Mouse (Mus musculus) myocyte (in vitro differentiated cells): ENCODE measurements around the gene Trpm4.

Source experiments
- MAX ChIP-seq: IDR thresholded peaks from one replicate; pipeline ENCODE4 v1.6.1; 2011; ENCODE audit warnings: low read depth, mild to moderate bottlenecking, control low read depth
- MYOG ChIP-seq, 3 experiments: IDR thresholded peaks; one replicate each; pipeline ENCODE4 v1.6.1; 2011; ENCODE audit warnings: control low read depth in 2 of 3, low read depth in 2 of 3, mild to moderate bottlenecking in 2 of 3; ENCODE audit not compliant: insufficient read length in 2 of 3, control insufficient read depth in 1 of 3, insufficient read depth in 1 of 3
- POLR2A ChIP-seq: IDR thresholded peaks from one replicate; pipeline ENCODE4 v1.6.1; 2011; ENCODE audit warnings: low read depth, mild to moderate bottlenecking, control low read depth, moderate library complexity; ENCODE audit not compliant: insufficient read length
- TCF12 ChIP-seq: IDR thresholded peaks from one replicate; pipeline ENCODE4 v1.6.1; 2011; ENCODE audit warnings: mild to moderate bottlenecking, control low read depth; ENCODE audit not compliant: poor library complexity, insufficient read depth, severe bottlenecking
- TCF3 ChIP-seq: IDR thresholded peaks from one replicate; pipeline ENCODE4 v1.6.1; 2011; ENCODE audit warnings: low read depth, control low read depth; ENCODE audit not compliant: insufficient read length
- USF1 ChIP-seq: IDR thresholded peaks from one replicate; pipeline ENCODE4 v1.6.1; 2011; ENCODE audit warnings: low read depth, mild to moderate bottlenecking, control low read depth, moderate library complexity

- TF ChIP-seq USF1: no peak
- no peak for TF ChIP-seq MYOG (IDR thresholded peaks at IDR 0.05; ENCODE audit: control insufficient read depth in 1 of 3, insufficient read depth in 1 of 3, insufficient read length in 2 of 3, low read depth in 2 of 3)
- TF ChIP-seq POLR2A: no peak
- TF ChIP-seq TCF12: no peak
- no peak for TF ChIP-seq TCF3
- TF ChIP-seq MAX: no peak
These were observed 6.5 kb upstream of the Trpm4 start for GRCm38 (mm10) chr7:45340066-45340442.
